Mouse (Mus musculus) kidney, adult 11 months (tissue): ENCODE measurements around the gene Gar1.

Source experiments
- DNase-seq: peaks from one replicate; pipeline ENCODE4 v3.0.0; 2022

Gene Gar1

GRCm38 (mm10) chr3:129831035-129831568, at the start of gene Gar1:
Gar1 (minus strand) TSS chr3:129831396.
- DNase-seq, result peak; percentile 94

- no peak for DNase-seq
Measured at GRCm38 (mm10) chr3:129879913-129880312, 48.7 kb upstream of the Gar1 start.

GRCm38 (mm10) chr3:129879131-129879757, 48.0 kb upstream of the Gar1 start:
- peak; percentile 42 for DNase-seq

- DNase-seq, result peak; percentile 84
Measured at GRCm38 (mm10) chr3:129878405-129879021, 47.3 kb upstream of the Gar1 start, which contains the start of gene Pla2g12a. Pla2g12a (plus strand) TSS chr3:129878606.

- DNase-seq, result no peak
Measured at GRCm38 (mm10) chr3:129877327-129877726, 46.1 kb upstream of the Gar1 start.

GRCm38 (mm10) chr3:129863698-129864097, 32.5 kb upstream of the Gar1 start:
- DNase-seq, result peak; percentile 29

GRCm38 (mm10) chr3:129862592-129862991, 31.4 kb upstream of the Gar1 start:
- no peak for DNase-seq

- DNase-seq, result no peak
Measured at GRCm38 (mm10) chr3:129846846-129847245, 15.7 kb upstream of the Gar1 start.

- DNase-seq, result no peak
Measured at GRCm38 (mm10) chr3:129845868-129846267, 14.7 kb upstream of the Gar1 start.

GRCm38 (mm10) chr3:129838017-129838416, 6.8 kb upstream of the Gar1 start:
- DNase-seq, result no peak

GRCm38 (mm10) chr3:129836965-129837364, 5.8 kb upstream of the Gar1 start:
- DNase-seq, result no peak

- DNase-seq, result peak; percentile 73
Measured at GRCm38 (mm10) chr3:129836051-129836697, 5.0 kb upstream of the Gar1 start.

- DNase-seq, result no peak
Measured at GRCm38 (mm10) chr3:129835388-129835934, 4.3 kb upstream of the Gar1 start, which contains the start of gene Cfi. Cfi (plus strand) TSS chr3:129835884.

- peak; percentile 15 for DNase-seq
Measured at GRCm38 (mm10) chr3:129830626-129831025, 570 bp downstream of the Gar1 start.

GRCm38 (mm10) chr3:129827691-129828090, 3.5 kb downstream of the Gar1 start:
- DNase-seq, result no peak

- no peak for DNase-seq
Measured at GRCm38 (mm10) chr3:129826691-129827090, 4.5 kb downstream of the Gar1 start.

- DNase-seq, result no peak
Measured at GRCm38 (mm10) chr3:129824891-129825290, 6.3 kb downstream of the Gar1 start.

GRCm38 (mm10) chr3:129824146-129824545, 7.0 kb downstream of the Gar1 start:
- no peak for DNase-seq

GRCm38 (mm10) chr3:129823293-129823692, 7.9 kb downstream of the Gar1 start:
- no peak for DNase-seq

GRCm38 (mm10) chr3:129822206-129822775, 8.9 kb downstream of the Gar1 start, which contains the start of gene Rrh:
Rrh (minus strand) TSS chr3:129822587.
- no peak for DNase-seq

- DNase-seq, result no peak
Measured at GRCm38 (mm10) chr3:129821736-129822135, 9.5 kb downstream of the Gar1 start.

- DNase-seq, result no peak
Measured at GRCm38 (mm10) chr3:129820847-129821246, 10.3 kb downstream of the Gar1 start.

GRCm38 (mm10) chr3:129803765-129804164, 27.4 kb downstream of the Gar1 start, which contains the start of gene Lrit3:
Lrit3 (minus strand) TSS chr3:129804030.
- DNase-seq, result no peak
